Mouse (Mus musculus) spleen, adult 2 months (tissue): ENCODE measurements around the gene Olfr464. TPM values are rescaled to one million over a fixed set of nuclear protein-coding genes. Genes with fewer than 3 reads are reported as not detected.

ENCODE experiments used
- DNase-seq, 2 experiments: peaks; one replicate each; pipeline versions ENCODE4 v3.0.0 to v3.0.0-alpha.2; 2012 to 2021; ENCODE audit warnings: low spot score in 2 of 2, low read depth in 1 of 2
- H3K27ac ChIP-seq: fragments of 200-500 bp; 2 replicates; pipeline ENCODE4 v1.5.1; 2012; ENCODE audit warnings: low read length, inconsistent platforms; ENCODE audit not compliant: insufficient read depth
- H3K27me3 ChIP-seq: fragments of 200-500 bp; 2 replicates; pipeline ENCODE4 v1.6.1; 2012; ENCODE audit warnings: mild to moderate bottlenecking, moderate library complexity, low read length, inconsistent platforms; ENCODE audit not compliant: control insufficient read depth, insufficient read depth
- H3K36me3 ChIP-seq: fragments of 200-500 bp; 2 replicates; pipeline ENCODE4 v1.6.1; 2012; ENCODE audit warnings: mild to moderate bottlenecking, low read length, inconsistent platforms; ENCODE audit not compliant: control insufficient read depth, insufficient read depth
- H3K4me1 ChIP-seq: fragments of 200-500 bp; 2 replicates; pipeline ENCODE4 v1.6.1; 2011; ENCODE audit warnings: inconsistent platforms; ENCODE audit not compliant: control insufficient read depth, insufficient read depth, insufficient read length
- H3K4me3 ChIP-seq: fragments of 200-500 bp; 2 replicates; pipeline ENCODE4 v1.5.1; 2011; ENCODE audit warnings: mild to moderate bottlenecking, inconsistent platforms; ENCODE audit not compliant: insufficient read depth, insufficient read length; ENCODE audit errors: extremely low read depth
- CTCF ChIP-seq: fragments of 200-500 bp; IDR thresholded peaks from 2 replicates; pipeline ENCODE4 v1.5.1; 2011; ENCODE audit warnings: mild to moderate bottlenecking, inconsistent platforms; ENCODE audit not compliant: insufficient read depth, insufficient read length, insufficient replicate concordance; ENCODE audit errors: extremely low read depth
- POLR2A ChIP-seq: fragments of 200-500 bp; IDR thresholded peaks from 2 replicates; pipeline ENCODE4 v1.6.1; 2011; ENCODE audit warnings: low read depth, low read length, inconsistent platforms
- WGBS: fragments of 180-500 bp; shearing (Covaris S2); methylation state at CpG from one replicate; pipeline ENCODE4 v1.1.7; 2018; 5-methylcytosine and 5-hydroxymethylcytosine counted together
- polyA plus RNA-seq: library from polyadenylated mRNA; depleted of rRNA; stranded (reverse); fragments of >200 nt; gene quantifications from 2 replicates; pipeline ENCODE4 v1.2.3, GENCODE M21; 2012; rRNA removed

Olfr464 gene
- not detected in 2 replicates for polyA plus RNA-seq

DNA sequence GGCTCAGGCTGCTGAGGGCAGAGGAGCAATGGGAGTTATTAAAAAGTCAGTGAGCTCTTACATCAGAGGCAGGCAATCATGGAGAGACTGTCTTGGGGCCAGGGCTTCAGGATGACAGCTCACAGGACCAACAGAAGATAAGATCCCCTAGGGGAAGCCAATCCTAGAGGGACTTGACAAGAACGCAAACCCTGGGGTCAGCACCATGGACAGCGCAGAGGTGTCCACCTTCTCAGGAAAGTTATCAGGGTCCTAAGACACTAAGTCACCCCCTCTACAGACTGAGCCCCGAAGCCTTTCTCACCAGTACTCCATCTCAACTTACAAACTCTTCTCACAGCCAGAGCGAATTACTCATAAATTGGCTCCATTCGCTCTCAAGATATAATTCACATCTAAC is at the start of gene Olfr464:
TSS of gene Olfr464 (minus strand) at position 2 of the 400 bp plus-strand sequence.
- H3K36me3 ChIP-seq, result no peaks in the 10 kb centered on the region
- no peaks in the 10 kb centered on the region for H3K4me1 ChIP-seq
- TF ChIP-seq POLR2A (no peak), CTCF (no peak)
- H3K4me3 ChIP-seq, result no peak within 1 kb of the TSS
- H3K27ac ChIP-seq, result no peak within 1 kb of the TSS
- no peaks in the 10 kb centered on the region for H3K27me3 ChIP-seq
- no peak for DNase-seq
- WGBS, result 30% methylated on average over 5 of the region's 5 CpGs

DNA sequence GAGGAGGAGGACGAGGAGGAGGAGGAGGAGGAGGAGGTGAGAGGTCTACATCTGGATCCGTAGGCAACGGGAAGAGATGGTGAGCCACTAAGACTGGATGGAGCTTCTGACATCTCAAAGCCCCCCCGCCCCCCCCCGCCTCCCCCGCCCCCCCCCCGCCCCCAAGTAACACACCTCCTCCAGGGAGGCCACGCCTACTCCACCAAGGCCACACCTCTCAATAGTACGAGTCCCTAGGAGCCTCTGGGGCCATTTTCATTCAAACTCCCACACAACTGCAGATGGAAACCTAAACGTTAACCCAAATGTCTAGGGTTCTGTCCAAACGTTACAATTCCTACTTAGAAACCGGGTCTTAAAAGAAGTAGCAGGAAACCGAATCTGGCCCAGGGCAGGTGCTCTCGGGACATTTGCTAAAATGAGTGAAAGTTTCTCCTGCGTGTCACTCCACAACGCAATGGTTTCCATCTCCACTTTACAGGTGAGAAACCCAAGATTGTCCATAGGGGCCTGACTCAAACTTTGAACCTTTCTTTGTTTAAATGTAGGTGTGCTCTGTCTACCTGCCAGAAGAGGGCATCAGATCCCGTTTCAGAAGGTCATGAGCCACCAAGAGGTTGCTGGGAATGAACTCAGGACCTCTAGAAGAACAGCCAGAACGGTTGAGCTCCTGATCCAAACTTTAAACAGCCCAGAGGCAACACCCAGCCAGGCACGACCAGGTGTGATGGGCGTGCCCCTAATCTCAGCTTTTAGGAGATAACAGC is 47.8 kb upstream of the Olfr464 start:
- 16% methylated on average over 18 of the region's 20 CpGs for WGBS
- Histone ChIP-seq H3K27ac (no peak overlapping the region), H3K4me1 (peaks cover 2% of the 10 kb centered on the region; the same call in 1 of the 2 replicates), H3K36me3 (no peaks in the 10 kb centered on the region), H3K27me3 (no peaks in the 10 kb centered on the region), H3K4me3 (no peak overlapping the region)
- TF ChIP-seq POLR2A, result no peak
- TF ChIP-seq CTCF, result no peak
- DNase-seq, result peak in 1 of 2 experiments; percentile 16

DNA sequence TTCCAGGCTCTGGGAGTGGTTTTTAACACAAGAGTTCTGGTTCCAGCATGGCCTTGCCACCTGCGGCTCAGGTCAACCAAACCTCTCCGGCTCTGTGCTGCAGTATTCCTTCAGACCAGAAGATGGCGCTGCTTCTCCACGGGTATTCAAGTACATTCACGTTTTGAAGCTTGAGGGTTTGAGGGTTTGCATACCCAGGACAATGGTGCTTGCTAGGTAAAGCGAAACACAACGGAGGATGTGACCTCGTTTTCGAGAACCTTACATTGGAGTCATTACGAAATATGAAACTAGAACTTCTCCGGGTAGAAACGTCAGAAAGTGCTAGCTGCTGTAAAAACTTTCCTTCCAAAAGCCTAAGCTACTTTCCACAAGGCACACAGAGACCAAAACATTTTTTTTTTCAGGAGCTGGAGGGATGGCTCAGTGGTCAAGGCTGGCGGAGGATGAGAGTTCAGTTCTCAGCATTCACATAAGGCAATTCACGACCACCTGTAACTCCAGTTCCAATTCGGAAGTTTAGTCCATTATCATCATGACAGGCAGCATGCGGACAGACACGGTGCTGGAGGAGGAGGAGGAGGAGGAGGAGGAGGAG is 47.0 kb upstream of the Olfr464 start:
- H3K4me1 ChIP-seq, result peaks cover 2% of the 10 kb centered on the region; the same call in 1 of the 2 replicates
- peak; percentile 82 to 86 for DNase-seq
- TF ChIP-seq CTCF (peak; percentile 87), POLR2A (no peak)
- H3K36me3 ChIP-seq, result no peaks in the 10 kb centered on the region
- peak overlapping the region; percentile 50 for H3K4me3 ChIP-seq
- no peaks in the 10 kb centered on the region for H3K27me3 ChIP-seq
- 1% methylated on average over 17 of the region's 17 CpGs for WGBS
- no peak overlapping the region for H3K27ac ChIP-seq

DNA sequence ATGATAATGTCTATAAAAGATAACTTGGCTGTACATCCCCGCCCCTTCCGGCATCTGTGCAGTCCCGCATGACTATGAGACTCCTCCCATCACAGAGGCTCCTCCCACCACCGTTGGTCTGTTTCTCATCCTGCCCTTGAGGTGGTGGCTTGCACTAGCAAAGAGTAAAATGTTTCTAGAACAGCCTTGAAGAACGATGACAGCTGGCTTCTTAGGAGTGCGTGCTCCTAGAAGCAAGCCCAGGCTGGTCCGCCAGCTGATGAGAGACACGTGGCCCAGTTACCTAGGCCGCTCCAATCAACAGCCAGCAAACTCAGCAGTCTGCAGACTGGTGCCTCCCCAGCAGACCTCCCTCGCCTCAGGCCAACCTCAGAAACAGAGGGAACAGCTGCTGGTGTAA is 45.4 kb upstream of the Olfr464 start:
- no peak for DNase-seq
- Histone ChIP-seq H3K36me3 (no peaks in the 10 kb centered on the region), H3K4me3 (no peak overlapping the region), H3K27me3 (no peaks in the 10 kb centered on the region), H3K27ac (no peak overlapping the region), H3K4me1 (peaks cover 2% of the 10 kb centered on the region; the same call in 1 of the 2 replicates)
- TF ChIP-seq CTCF (no peak), POLR2A (no peak)
- WGBS, result 56% methylated on average over 10 of the region's 10 CpGs

DNA sequence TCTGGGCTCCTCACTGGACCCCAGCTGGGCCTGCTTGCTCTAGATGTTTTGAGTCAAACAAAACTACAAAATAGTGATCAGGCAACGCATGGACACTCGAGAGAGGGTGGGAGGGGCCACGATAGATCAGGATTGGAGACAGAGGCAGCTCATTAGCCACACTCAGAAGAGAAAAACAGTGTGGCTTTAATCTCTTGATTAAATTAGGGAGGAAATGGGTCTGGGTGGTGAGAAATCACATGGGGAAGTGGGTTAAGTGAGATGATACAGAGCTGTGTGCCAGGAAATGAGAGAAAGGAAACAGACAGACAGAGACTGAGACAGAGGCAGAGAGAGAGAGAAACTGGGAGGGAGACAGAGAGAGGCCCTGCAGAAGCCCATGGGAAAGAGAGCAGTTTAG is 44.5 kb upstream of the Olfr464 start:
- peaks cover 2% of the 10 kb centered on the region; the same call in 1 of the 2 replicates for H3K4me1 ChIP-seq
- H3K27me3 ChIP-seq, result no peaks in the 10 kb centered on the region
- DNase-seq, result no peak
- H3K36me3 ChIP-seq, result no peaks in the 10 kb centered on the region
- no peak overlapping the region for H3K4me3 ChIP-seq
- 33% methylated on average over 3 of the region's 3 CpGs for WGBS
- TF ChIP-seq POLR2A, result no peak
- no peak for TF ChIP-seq CTCF
- peak overlapping the region; percentile 68 for H3K27ac ChIP-seq

DNA sequence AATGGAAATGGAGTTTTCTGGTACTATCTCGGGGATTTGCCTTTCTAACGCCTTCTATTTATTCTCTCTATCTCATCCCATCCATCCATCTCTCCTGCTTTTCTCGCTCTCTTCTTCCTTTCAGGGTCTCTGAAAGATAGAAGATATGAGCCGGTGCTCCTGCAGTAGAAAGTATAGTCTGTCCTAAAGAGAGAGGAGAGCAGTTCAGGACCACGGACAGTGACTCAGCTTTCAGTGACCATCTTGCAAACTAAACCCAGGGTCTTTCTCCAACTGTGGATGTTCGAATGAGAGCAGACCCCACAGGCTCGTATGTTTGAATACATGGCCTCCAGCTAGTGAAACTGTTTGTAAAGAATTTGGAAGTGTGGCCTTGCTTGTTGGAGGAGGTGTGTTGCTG is 36.3 kb upstream of the Olfr464 start:
- no peak overlapping the region for H3K27ac ChIP-seq
- no peak for DNase-seq
- H3K27me3 ChIP-seq, result no peaks in the 10 kb centered on the region
- no peaks in the 10 kb centered on the region for H3K36me3 ChIP-seq
- no peak overlapping the region for H3K4me3 ChIP-seq
- no peaks in the 10 kb centered on the region for H3K4me1 ChIP-seq
- TF ChIP-seq POLR2A (no peak), CTCF (no peak)
- 41% methylated on average over 7 of the region's 7 CpGs for WGBS

DNA sequence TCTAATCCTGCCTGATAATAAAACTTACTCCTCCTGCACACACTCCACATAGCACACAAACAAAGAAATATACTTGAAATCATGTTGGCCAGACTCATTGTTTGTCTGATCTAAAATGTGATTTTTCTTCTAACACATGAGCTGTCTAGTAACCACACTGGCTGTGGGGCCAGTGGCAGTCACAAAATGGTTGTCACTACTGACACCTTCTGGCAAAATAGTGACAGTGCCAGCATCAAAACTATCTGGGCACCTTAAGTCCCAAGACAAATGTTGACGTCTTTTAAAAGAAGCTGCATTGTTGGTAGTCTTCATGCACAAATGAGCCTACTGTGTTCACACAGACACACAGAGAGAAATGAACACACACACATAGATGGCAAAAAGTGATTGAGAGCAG is 34.4 kb upstream of the Olfr464 start:
- no peak overlapping the region for H3K27ac ChIP-seq
- no peak overlapping the region for H3K4me3 ChIP-seq
- peak; percentile 7; the same call in 1 of the 2 replicates for TF ChIP-seq CTCF
- no peak for TF ChIP-seq POLR2A
- WGBS, result 5% methylated on average over 1 of the region's 1 CpGs
- no peaks in the 10 kb centered on the region for H3K36me3 ChIP-seq
- peak in 1 of 2 experiments; percentile 23 for DNase-seq
- H3K4me1 ChIP-seq, result no peaks in the 10 kb centered on the region
- H3K27me3 ChIP-seq, result no peaks in the 10 kb centered on the region
